Mouse (Mus musculus): ENCODE measurements around the gene P4ha1.
A peak's percentile ranks its signal among the peaks of the same experiment; 100 is the strongest.
"Not testable (repeated sequence)": the region's sequence is repeated elsewhere in the genome, so short reads cannot be mapped to it uniquely, and the experiment has no call there.

Gene P4ha1

DNA sequence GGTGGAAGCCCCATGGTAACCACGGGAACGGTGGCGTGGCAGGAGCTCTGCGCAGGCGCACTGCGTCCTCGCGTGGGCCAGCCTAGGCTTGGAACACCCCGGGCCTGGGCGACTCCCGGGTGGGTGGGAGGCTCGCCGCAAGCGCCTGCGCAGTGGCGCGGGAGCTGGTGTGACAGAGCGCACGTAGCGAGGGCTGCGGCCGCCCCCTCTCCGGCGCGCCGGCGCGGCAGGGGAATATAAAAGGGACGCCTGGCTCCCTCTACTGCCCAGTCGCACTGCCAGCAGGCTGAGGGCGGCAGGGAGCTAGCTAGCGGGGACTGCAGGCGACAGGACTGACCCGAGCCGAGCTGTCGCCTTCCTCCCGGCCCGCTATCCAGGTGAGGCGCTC, at the start of gene P4ha1:
TSS of gene P4ha1 (plus strand) at position 197 of the 388 bp plus-strand sequence.
- peak; percentile 99 for DNase-seq

- no peak for DNase-seq
These were observed 47.4 kb upstream of the P4ha1 start for GRCm38 (mm10) chr10:59275745-59276144.

DNA sequence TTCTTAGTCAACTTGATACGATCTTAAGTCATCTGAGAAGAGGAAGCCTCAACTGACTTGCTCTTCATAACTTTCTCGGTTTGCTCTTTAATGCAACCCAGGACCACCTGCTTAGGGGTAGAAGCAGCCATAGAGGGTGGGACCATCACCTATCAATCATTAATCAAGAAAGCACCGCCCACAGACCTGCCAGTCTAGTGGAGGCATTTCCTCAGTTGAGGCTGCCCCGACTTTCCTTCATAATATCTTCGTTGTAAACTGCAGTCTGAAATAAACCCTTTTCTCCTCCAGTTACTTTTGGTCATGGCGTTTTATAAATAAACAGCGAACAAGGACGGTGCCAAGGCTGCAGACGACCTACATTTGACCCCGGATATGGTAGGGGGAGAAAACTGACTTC, 46.0 kb upstream of the P4ha1 start:
- DNase-seq: no peak

DNA sequence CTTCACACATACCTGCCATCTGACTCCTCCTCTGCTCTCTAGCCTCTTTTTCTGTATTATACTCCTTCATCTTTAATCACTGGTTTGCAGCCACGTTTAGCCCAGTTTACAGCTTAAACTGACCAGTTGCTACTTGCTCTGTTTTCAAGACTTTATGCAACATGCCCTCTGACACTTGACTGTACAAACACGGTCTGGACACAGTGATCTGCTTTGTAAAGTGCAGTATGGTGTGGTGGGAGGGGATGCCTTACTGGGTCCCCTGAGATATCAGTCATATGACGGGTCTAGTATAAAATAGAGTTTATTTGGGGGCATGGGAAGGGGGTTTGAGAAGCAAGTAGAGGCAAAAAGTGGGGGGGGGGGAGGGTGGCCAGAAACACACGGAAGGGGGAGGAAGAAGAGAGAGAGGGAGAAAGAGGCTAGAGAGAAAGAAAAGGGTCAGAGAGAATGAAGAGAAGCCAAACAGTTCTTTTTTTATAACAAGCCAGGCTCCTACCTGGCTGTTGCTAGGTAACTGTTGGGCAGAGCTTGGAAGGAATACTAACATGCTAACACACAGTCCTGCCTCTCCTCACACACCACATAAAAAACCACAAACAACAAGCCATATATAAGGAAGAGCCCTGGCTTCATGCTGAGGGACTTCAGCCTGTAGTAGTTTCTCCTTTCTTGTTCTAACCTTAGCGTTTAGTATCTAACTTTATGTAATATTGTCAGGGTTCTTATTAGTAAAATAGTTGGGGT, 45.2 kb upstream of the P4ha1 start:
- no peak for DNase-seq

- DNase-seq: no peak
These were observed 39.9 kb upstream of the P4ha1 start for GRCm38 (mm10) chr10:59283164-59283563.

DNA sequence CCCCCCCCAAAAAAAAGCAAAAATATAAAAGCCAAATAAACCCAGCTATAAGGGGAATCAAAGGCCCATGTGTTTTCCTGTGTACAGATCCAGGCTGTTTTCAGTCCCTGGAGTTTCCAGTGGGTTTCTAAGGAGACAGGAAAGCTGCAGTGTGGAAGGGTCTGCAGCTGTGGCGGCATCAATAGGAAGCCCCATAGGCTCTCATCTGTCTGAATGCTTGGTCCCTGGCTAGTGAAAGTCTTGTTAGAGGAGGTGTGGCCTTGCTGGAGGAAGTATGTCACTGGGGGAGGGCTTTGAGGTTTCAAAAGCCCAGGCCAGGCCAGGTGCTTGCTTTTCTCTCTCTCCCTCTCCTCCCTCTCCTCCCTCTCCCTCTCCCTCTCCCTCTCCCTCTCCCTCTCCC, 39.3 kb upstream of the P4ha1 start:
- DNase-seq: no peak

DNA sequence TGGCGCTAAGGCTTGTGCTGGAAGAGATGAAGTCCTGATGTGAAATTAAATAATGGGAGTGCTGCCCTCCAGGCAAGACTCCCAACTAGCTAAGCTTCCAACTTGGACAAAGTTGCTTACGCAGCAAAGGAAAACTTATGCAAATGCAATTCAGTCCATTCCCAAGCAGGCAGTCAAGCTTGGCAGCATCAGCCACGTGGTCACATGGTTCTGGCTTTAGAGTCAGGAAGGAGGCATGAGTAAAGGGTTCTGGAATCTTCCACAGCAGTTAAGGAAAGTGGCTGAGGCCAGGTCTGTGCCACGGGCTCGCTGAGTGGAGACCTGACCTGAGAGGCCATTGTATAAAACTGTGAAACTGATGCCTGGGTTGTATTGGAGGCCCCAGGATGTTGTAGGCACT, 37.6 kb upstream of the P4ha1 start:
- DNase-seq: no peak

GRCm38 (mm10) chr10:59287251-59287650, 35.8 kb upstream of the P4ha1 start:
- no peak for DNase-seq

DNA sequence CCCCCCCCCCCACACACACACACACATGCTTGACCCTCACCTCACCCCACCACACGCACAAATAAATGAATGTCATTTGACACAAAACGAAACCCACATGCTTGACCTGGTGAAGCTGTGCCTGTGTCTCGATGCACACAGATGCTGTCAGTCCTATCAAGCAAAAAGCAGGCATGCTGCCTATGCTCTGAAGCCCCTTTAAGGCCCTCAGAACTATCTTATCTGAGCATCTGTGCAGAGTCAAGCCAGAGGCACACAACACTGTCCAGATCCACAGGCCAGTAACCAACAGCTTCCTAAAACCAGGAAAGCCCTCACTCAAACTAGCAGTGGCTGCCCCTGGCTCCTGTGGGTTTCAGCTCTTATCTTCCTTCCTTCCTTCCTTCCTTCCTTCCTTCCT, 35.4 kb upstream of the P4ha1 start:
- no peak for DNase-seq

GRCm38 (mm10) chr10:59289062-59289461, 34.0 kb upstream of the P4ha1 start:
- DNase-seq: no peak

GRCm38 (mm10) chr10:59291536-59291935, 31.6 kb upstream of the P4ha1 start:
- no peak for DNase-seq

- DNase-seq: no peak
These were observed 31.0 kb upstream of the P4ha1 start for GRCm38 (mm10) chr10:59292079-59292478.

GRCm38 (mm10) chr10:59292558-59292957, 30.5 kb upstream of the P4ha1 start:
- DNase-seq: peak; percentile 70

GRCm38 (mm10) chr10:59295241-59295811, 27.8 kb upstream of the P4ha1 start:
- peak; percentile 52 for DNase-seq

GRCm38 (mm10) chr10:59296261-59296660, 26.8 kb upstream of the P4ha1 start:
- peak; percentile 50 for DNase-seq

GRCm38 (mm10) chr10:59302671-59303070, 20.4 kb upstream of the P4ha1 start:
- not testable (repeated sequence) for DNase-seq

DNA sequence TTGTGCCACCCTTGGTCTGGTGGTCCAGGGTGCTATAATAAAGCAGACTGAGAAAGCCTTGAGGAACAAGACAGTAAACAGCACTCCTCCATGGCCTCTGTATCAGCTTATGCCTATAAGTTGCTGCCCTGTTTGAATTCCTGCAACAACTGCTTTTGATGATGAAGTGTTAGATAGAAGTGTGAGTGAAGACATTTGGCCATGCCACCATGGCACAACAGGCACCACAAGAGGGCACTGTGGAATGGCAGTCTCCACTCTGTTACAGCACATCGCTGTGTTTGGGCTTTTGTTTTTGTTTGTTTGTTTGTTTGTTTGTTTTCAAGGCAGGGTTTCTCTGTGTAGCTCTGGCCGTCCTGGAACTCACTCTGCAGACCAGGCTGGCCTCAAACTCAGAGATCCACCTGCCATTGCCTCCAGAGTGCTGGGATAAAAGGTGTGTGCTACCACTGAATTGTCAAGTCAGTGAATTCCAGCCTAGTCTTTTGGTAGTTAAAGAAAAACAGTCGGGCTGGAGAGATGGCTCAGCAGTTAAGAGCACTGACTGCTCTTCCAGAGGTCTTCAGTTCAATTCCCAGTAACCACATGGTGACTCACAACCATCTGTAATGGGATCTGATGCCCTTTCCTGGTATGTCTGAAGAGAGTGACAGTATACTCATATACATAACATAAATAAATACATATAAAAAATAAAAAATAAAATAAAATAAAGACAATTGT, 13.9 kb upstream of the P4ha1 start:
- peak; percentile 49 for DNase-seq

GRCm38 (mm10) chr10:59310124-59310523, 13.0 kb upstream of the P4ha1 start:
- DNase-seq: no peak

DNA sequence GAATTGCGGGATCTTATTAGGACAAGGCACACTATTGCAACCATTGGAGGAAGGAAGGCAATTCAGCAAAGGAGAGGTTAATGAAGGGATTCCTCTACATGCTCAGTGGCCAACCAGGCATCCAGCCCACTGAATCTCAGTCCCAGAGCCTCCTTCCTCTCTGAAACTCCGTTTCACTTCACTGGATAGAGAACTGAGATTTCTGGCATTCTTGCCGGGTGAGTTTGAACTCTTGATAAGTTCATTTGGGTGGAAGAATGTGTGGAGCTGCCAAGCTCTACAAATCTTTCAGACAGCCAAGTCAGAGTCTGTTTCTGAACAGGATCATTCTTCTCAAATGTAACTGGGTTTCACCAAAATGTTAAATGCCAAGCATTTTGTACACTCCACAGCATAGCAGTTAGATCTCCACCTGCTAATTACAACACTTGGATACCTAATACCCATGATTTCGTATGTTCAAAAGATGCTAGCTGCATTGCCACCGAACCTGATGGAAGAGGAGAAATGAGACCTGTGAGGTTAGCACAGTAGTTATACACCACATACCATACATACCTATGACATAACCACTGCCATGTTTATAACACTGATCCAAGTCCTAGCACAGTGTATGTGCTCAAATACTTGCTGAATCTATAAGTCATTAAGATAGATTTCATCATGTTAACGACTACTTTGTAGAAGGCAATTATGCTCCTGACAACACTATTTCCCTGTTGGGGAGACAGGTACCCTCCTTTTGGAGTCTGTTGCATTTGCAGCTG, 12.2 kb upstream of the P4ha1 start:
- DNase-seq: no peak

GRCm38 (mm10) chr10:59311881-59312280, 11.2 kb upstream of the P4ha1 start:
- no peak for DNase-seq

DNA sequence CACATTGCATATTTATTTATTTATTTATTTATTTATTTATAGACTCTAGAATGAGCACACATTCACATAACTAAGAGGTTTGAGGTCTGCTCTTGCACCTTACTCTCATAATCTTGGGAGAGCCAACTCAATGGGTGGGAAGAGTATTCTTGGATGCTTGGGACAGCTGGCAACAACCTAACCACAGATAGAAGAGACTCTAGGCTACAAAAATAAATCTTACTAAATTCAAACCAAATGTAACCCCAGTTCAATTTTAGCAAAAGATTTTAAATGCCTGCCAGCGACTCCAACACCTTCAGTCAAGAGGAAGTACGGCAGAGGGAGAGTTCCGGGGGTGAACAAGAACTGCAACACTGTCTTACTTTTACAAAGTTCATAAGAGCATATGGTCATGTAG, 2.0 kb upstream of the P4ha1 start:
- DNase-seq: no peak

- no peak for DNase-seq
These were observed 825 bp upstream of the P4ha1 start for GRCm38 (mm10) chr10:59322271-59322670.

GRCm38 (mm10) chr10:59323488-59324161, 529 bp downstream of the P4ha1 start:
- DNase-seq: no peak
